Mouse (Mus musculus): Measurements from ENCODE around the gene Gzmk.

Gzmk gene

GRCm38 (mm10) chr13:113202184-113202583, 23.5 kb downstream of the Gzmk start:
- no peak for DNase-seq (ENCODE audit: low spot score)

GRCm38 (mm10) chr13:113201631-113202030, 24.1 kb downstream of the Gzmk start:
- no peak for DNase-seq (ENCODE audit: low spot score)

- DNase-seq (ENCODE audit: low spot score) = no peak
Observed at GRCm38 (mm10) chr13:113200726-113201125, 25.0 kb downstream of the Gzmk start.

GRCm38 (mm10) chr13:113199331-113199730, 26.4 kb downstream of the Gzmk start:
- no peak for DNase-seq (ENCODE audit: low spot score)

- DNase-seq (ENCODE audit: low spot score) = no peak
Observed at GRCm38 (mm10) chr13:113197872-113198502, 27.7 kb downstream of the Gzmk start.

GRCm38 (mm10) chr13:113196808-113197674, 28.7 kb downstream of the Gzmk start:
- DNase-seq (ENCODE audit: low spot score) = no peak

GRCm38 (mm10) chr13:113183720-113184119, 42.0 kb downstream of the Gzmk start:
- no peak for DNase-seq (ENCODE audit: low spot score)

GRCm38 (mm10) chr13:113183310-113183709, 42.4 kb downstream of the Gzmk start:
- DNase-seq (ENCODE audit: low spot score) = no peak

- DNase-seq (ENCODE audit: low spot score) = no peak
Observed at GRCm38 (mm10) chr13:113174162-113174561, 51.5 kb downstream of the Gzmk start.

- no peak for DNase-seq (ENCODE audit: low spot score)
Observed at GRCm38 (mm10) chr13:113170256-113170655, 55.5 kb downstream of the Gzmk start.

GRCm38 (mm10) chr13:113168018-113168534, 57.6 kb downstream of the Gzmk start:
- DNase-seq (ENCODE audit: low spot score) = no peak

- DNase-seq (ENCODE audit: low spot score) = no peak
Observed at GRCm38 (mm10) chr13:113164252-113165005, 61.3 kb downstream of the Gzmk start.

GRCm38 (mm10) chr13:113151556-113151955, 74.2 kb downstream of the Gzmk start:
- no peak for DNase-seq (ENCODE audit: low spot score)

GRCm38 (mm10) chr13:113139597-113139996, 86.1 kb downstream of the Gzmk start:
- DNase-seq (ENCODE audit: low spot score) = no peak

- peak; percentile 11 for DNase-seq (ENCODE audit: low spot score)
Observed at GRCm38 (mm10) chr13:113129974-113130373, 95.7 kb downstream of the Gzmk start.

All from retina, embryonic 14.5 days (tissue).